Mouse (Mus musculus) MEL (cell line): Measurements from ENCODE around the gene Irf2bp2. TPM values are rescaled to one million over a fixed set of nuclear protein-coding genes. Genes with fewer than 3 reads are reported as not detected.

Experiments used
- polyA plus RNA-seq, 2 experiments: library from polyadenylated mRNA; stranded (reverse) in 1 of 2; unstranded in 1 of 2; fragments of >175 nt in 1 of 2; fragments of >200 nt in 1 of 2; gene quantifications; 2 replicates each; pipeline versions ENCODE4 v1.2.1 to v1.2.4; 2012; ENCODE audit warnings: low replicate concordance in 2 of 2, low read depth in 1 of 2; ENCODE audit not compliant: insufficient read length in 2 of 2, insufficient read depth in 1 of 2, missing spikeins in 1 of 2
- total RNA-seq: library from RNA; depleted of rRNA; stranded (reverse); fragments of 300-350 nt; gene quantifications from 2 replicates; pipeline ENCODE4 v1.2.3, GENCODE M21; 2012; rRNA removed

Irf2bp2 gene
- total and polyA plus RNA-seq, 3 experiments, result 17.1 to 30.4 TPM; not detected in 1

Other genes with a start within 250 kb of the Irf2bp2 start
- 39.3 and 42.6 TPM in 2 replicates for gene Coa6, start 171.5 kb downstream of the Irf2bp2 start, total RNA-seq
- gene Coa6, start 171.5 kb downstream of the Irf2bp2 start, polyA plus RNA-seq, result 10 to 100 TPM in 1 of 2 experiments, not detected in 1; 31.1 TPM
- gene Tarbp1, start 118.9 kb downstream of the Irf2bp2 start, total RNA-seq, result 5.4 and 6.0 TPM in 2 replicates
- gene Tarbp1, start 118.9 kb downstream of the Irf2bp2 start, polyA plus RNA-seq, result 1 to 10 TPM in 1 of 2 experiments, not detected in 1; 8.4 TPM